Mouse (Mus musculus) embryonic facial prominence, embryonic 13.5 days (tissue): ENCODE measurements around the gene Adam19. TPM values are rescaled to one million over a fixed set of nuclear protein-coding genes. Genes with fewer than 3 reads are reported as not detected.

Source experiments
- microRNA-seq: library from miRNA; unstranded; fragments of <30 nt; microRNA quantifications from one replicate; pipeline ENCODE4, GENCODE M21; 2016
- polyA plus RNA-seq: library from polyadenylated mRNA; unstranded; fragments of >200 nt; fragmentation: Nextera tagmentation; extraction: Ambion mirVana; gene quantifications from 2 replicates; pipeline ENCODE4 v1.2.1, GENCODE M21; 2015

The Adam19 gene
- polyA plus RNA-seq, 1 experiment from 2014 or later, result 9.7 TPM

Small RNA genes lying within 50 kb of the gene (microRNA-seq; reads per million reads assigned to microRNA genes)
- gene Mir7239 (not detected), gene Mir8100 (not detected)

Other genes with a start within 250 kb of the Adam19 start
- gene Clint1, start 203.9 kb upstream of the Adam19 start, polyA plus RNA-seq, result 81.8 and 92.9 TPM in 2 replicates
- 5.4 and 7.0 TPM in 2 replicates for gene Lsm11, start 111.1 kb upstream of the Adam19 start, polyA plus RNA-seq
- 12.7 and 13.2 TPM in 2 replicates for gene Thg1l, start 100.5 kb upstream of the Adam19 start, polyA plus RNA-seq
- 0.11 TPM in 1 of 2 replicates, not detected in the other for gene Sox30, start 75.7 kb upstream of the Adam19 start, polyA plus RNA-seq
- gene Gm12166, start 3.7 kb upstream of the Adam19 start, polyA plus RNA-seq, result 3.1 and 5.8 TPM in 2 replicates
- 1.4 and 2.0 TPM in 2 replicates for gene Nipal4, start 110.5 kb downstream of the Adam19 start, polyA plus RNA-seq
- gene Fndc9, start 179.5 kb downstream of the Adam19 start, polyA plus RNA-seq, result 0.11 and 0.15 TPM in 2 replicates